ENCODE assay signal across 1 mouse cellular context in genomic region chr17:74315445-74316308, GRCm38 (mm10).
A peak's percentile ranks its signal among the peaks of the same experiment; 100 is the strongest.
TF ChIP-seq lines count a peak whose summit lies in the region.

No protein-coding gene starts in this region.

TF ChIP-seq in MEL, 35 proteins besides CTCF, POLR2A, EP300 and RAD21 (continued from another document):
- no peak for TF ChIP-seq POLR2AphosphoS2 (IDR thresholded peaks at IDR 0.05; ENCODE audit: low read length)
- peak; percentile 80 for TF ChIP-seq ZNF384 (IDR thresholded peaks at IDR 0.05; ENCODE audit: low read depth, low read length)
TF ChIP-seq in MEL: peak in this region for 6.
